Mouse (Mus musculus) embryonic facial prominence, embryonic 10.5 days (tissue): ENCODE data around the gene Rubcn. TPM values are rescaled to one million over a fixed set of nuclear protein-coding genes. Genes with fewer than 3 reads are reported as not detected.

ENCODE experiments used
- polyA plus RNA-seq: library from polyadenylated mRNA; unstranded; fragments of >200 nt; fragmentation: Nextera tagmentation; extraction: Ambion mirVana; gene quantifications from 2 replicates; pipeline ENCODE4 v1.2.1, GENCODE M21; 2016

Gene Rubcn
- polyA plus RNA-seq, 1 experiment from 2014 or later, result 17.7 TPM

Other genes starting within 250 kb of the Rubcn start
- 8.6 and 8.7 TPM in 2 replicates for gene Tnk2, start 233.9 kb downstream of the Rubcn start, polyA plus RNA-seq
- gene Muc4, start 141.9 kb downstream of the Rubcn start, polyA plus RNA-seq, result 0.26 and 0.29 TPM in 2 replicates
- gene Muc20, start 80.3 kb downstream of the Rubcn start, polyA plus RNA-seq, result not detected in 2 replicates
- not detected in 2 replicates for gene Smbd1, start 67.3 kb downstream of the Rubcn start, polyA plus RNA-seq
- gene Fyttd1, start 266 bp downstream of the Rubcn start, polyA plus RNA-seq, result 102 and 104 TPM in 2 replicates
- 31.4 and 32.3 TPM in 2 replicates for gene Lrch3, start 36.3 kb upstream of the Rubcn start, polyA plus RNA-seq
- gene Iqcg, start 178.5 kb upstream of the Rubcn start, polyA plus RNA-seq, result 2.1 and 3.6 TPM in 2 replicates
- 1,025 and 1,052 TPM in 2 replicates for gene Rpl35a, start 178.7 kb upstream of the Rubcn start, polyA plus RNA-seq
- 2.6 and 3.7 TPM in 2 replicates for gene Lmln, start 184.8 kb upstream of the Rubcn start, polyA plus RNA-seq